Mouse (Mus musculus): Measurements from ENCODE around the gene Gm5936. TPM values are rescaled to one million over a fixed set of nuclear protein-coding genes. Genes with fewer than 3 reads are reported as not detected.

The Gm5936 gene
- polyA plus RNA-seq (2012; rRNA removed) = not detected in 2 replicates

GRCm38 (mm10) chrX:74836842-74837522, at the start of gene Gm5936:
Gene Gm5936 (plus strand): TSS chrX:74837196.

Other genes with a start within 250 kb of the Gm5936 start
- not detected in 2 replicates for gene Olfr1325, start 244.5 kb upstream of the Gm5936 start, polyA plus RNA-seq (2012; rRNA removed)
- gene Gm5640, start 191.6 kb upstream of the Gm5936 start, polyA plus RNA-seq (2012; rRNA removed) = not detected in 2 replicates
- not detected in 2 replicates for gene Gm6890, start 96.3 kb upstream of the Gm5936 start, polyA plus RNA-seq (2012; rRNA removed)
- gene Gab3, start 248.3 kb downstream of the Gm5936 start, polyA plus RNA-seq (2012; rRNA removed) = 0.12 TPM in 1 of 2 replicates, not detected in the other